Mouse (Mus musculus): ENCODE data around the gene Prkcz. TPM values are rescaled to one million over a fixed set of nuclear protein-coding genes. Genes with fewer than 3 reads are reported as not detected.
"Not testable (repeated sequence)": the region's sequence is repeated elsewhere in the genome, so short reads cannot be mapped to it uniquely, and the experiment has no call there.

Prkcz gene
- polyA plus RNA-seq, 1 experiment from 2014 or later = 12.4 TPM

- H3K4me3 ChIP-seq = no peak overlapping the region
- H3K36me3 ChIP-seq (replicated peaks) = no peaks in the 10 kb centered on the region
- 32% methylated on average over 5 of the region's 5 CpGs for WGBS
- peak overlapping the region; percentile 40; the same call in 1 of the 2 replicates for H3K27ac ChIP-seq (replicated peaks)
- no peaks in the 10 kb centered on the region for H3K9me3 ChIP-seq
- H3K4me1 ChIP-seq = peaks cover 40% of the 10 kb centered on the region
- no peaks in the 10 kb centered on the region for H3K27me3 ChIP-seq (replicated peaks; ENCODE audit: low read depth, poor library complexity, severe bottlenecking)
- peak; percentile 83 for DNase-seq (ENCODE audit: low spot score)
Measured at GRCm38 (mm10) chr4:155268382-155268781, 92.8 kb downstream of the Prkcz start.

- H3K4me3 ChIP-seq = no peak overlapping the region
- H3K27ac ChIP-seq (replicated peaks) = peak overlapping the region; percentile 40; the same call in 1 of the 2 replicates
- H3K27me3 ChIP-seq (replicated peaks; ENCODE audit: low read depth, poor library complexity, severe bottlenecking) = no peaks in the 10 kb centered on the region
- H3K36me3 ChIP-seq (replicated peaks) = no peaks in the 10 kb centered on the region
- 61% methylated on average over 12 of the region's 12 CpGs for WGBS
- H3K9me3 ChIP-seq = no peaks in the 10 kb centered on the region
- DNase-seq (ENCODE audit: low spot score) = peak; percentile 40
- H3K4me1 ChIP-seq = peaks cover 40% of the 10 kb centered on the region
Measured at GRCm38 (mm10) chr4:155267639-155268175, 93.5 kb downstream of the Prkcz start.

GRCm38 (mm10) chr4:155267047-155267543 is 94.1 kb downstream of the Prkcz start:
- Histone ChIP-seq H3K9me3 (no peaks in the 10 kb centered on the region), H3K4me1 (peaks cover 40% of the 10 kb centered on the region), H3K27ac (replicated peaks) (peak overlapping the region; percentile 21; the same call in 1 of the 2 replicates), H3K4me3 (no peak overlapping the region), H3K27me3 (replicated peaks; ENCODE audit: low read depth, poor library complexity, severe bottlenecking) (no peaks in the 10 kb centered on the region), H3K36me3 (replicated peaks) (peaks cover 4% of the 10 kb centered on the region; the same call in 1 of the 2 replicates)
- WGBS = 74% methylated on average over 7 of the region's 7 CpGs
- DNase-seq (ENCODE audit: low spot score) = no peak

GRCm38 (mm10) chr4:155264521-155265321 is 96.4 kb downstream of the Prkcz start:
- WGBS = 86% methylated on average over 3 of the region's 3 CpGs
- H3K36me3 ChIP-seq (replicated peaks) = peaks cover 16% of the 10 kb centered on the region
- no peaks in the 10 kb centered on the region for H3K27me3 ChIP-seq (replicated peaks; ENCODE audit: low read depth, poor library complexity, severe bottlenecking)
- H3K4me3 ChIP-seq = no peak overlapping the region
- no peak for DNase-seq (ENCODE audit: low spot score)
- no peak overlapping the region for H3K27ac ChIP-seq (replicated peaks)
- H3K4me1 ChIP-seq = peaks cover 40% of the 10 kb centered on the region
- peaks cover 3% of the 10 kb centered on the region; the same call in 1 of the 2 replicates for H3K9me3 ChIP-seq

DNA sequence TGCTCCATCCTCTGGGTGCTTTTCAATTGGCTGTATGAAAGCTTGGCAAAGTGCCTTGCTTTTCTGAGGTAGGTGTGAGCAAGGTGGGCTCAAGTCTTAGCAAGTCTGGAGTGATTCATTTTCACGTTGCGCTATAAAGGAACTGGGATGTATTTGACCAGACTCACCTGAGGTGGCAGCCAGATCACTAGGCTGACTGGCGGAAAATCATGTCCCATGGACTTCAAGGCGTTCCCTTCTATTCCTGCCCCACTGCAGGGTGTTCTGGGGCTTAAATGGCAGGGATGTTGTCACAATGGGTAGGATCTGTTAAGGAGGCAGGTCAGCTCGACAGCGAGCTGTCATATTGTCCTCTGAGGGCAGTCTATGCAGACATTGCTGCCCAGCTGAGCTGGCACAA is 108.9 kb downstream of the Prkcz start:
- DNase-seq (ENCODE audit: low spot score) = no peak
- WGBS = 93% methylated on average over 6 of the region's 6 CpGs
- H3K4me3 ChIP-seq = no peak overlapping the region; the same call in 1 of the 2 replicates
- H3K27ac ChIP-seq (replicated peaks) = no peak overlapping the region
- H3K9me3 ChIP-seq = 0 out of 2 replicates have a peak, but pooled peaks cover 2% of the 10 kb centered on the region
- H3K4me1 ChIP-seq = peaks cover 35% of the 10 kb centered on the region
- peaks cover 46% of the 10 kb centered on the region for H3K36me3 ChIP-seq (replicated peaks)
- H3K27me3 ChIP-seq (replicated peaks; ENCODE audit: low read depth, poor library complexity, severe bottlenecking) = no peaks in the 10 kb centered on the region

GRCm38 (mm10) chr4:155251147-155251546 is 110.0 kb downstream of the Prkcz start:
- peaks cover 41% of the 10 kb centered on the region for H3K4me1 ChIP-seq
- H3K27me3 ChIP-seq (replicated peaks; ENCODE audit: low read depth, poor library complexity, severe bottlenecking) = no peaks in the 10 kb centered on the region
- H3K9me3 ChIP-seq = 0 out of 2 replicates have a peak, but pooled peaks cover 2% of the 10 kb centered on the region
- peak overlapping the region; percentile 96; the same call in 1 of the 2 replicates for H3K27ac ChIP-seq (replicated peaks)
- H3K4me3 ChIP-seq = peak overlapping the region; percentile 73
- WGBS = 86% methylated on average over 3 of the region's 3 CpGs
- H3K36me3 ChIP-seq (replicated peaks) = peaks cover 36% of the 10 kb centered on the region
- DNase-seq (ENCODE audit: low spot score) = no peak

- Histone ChIP-seq H3K27me3 (replicated peaks; ENCODE audit: low read depth, poor library complexity, severe bottlenecking) (no peaks in the 10 kb centered on the region), H3K36me3 (replicated peaks) (peaks cover 30% of the 10 kb centered on the region), H3K27ac (replicated peaks) (peak overlapping the region; percentile 96), H3K4me1 (peaks cover 47% of the 10 kb centered on the region), H3K9me3 (0 out of 2 replicates have a peak, but pooled peaks cover 2% of the 10 kb centered on the region), H3K4me3 (peak overlapping the region; percentile 73)
- DNase-seq (ENCODE audit: low spot score) = no peak
- 12% methylated on average over 23 of the region's 23 CpGs for WGBS
Measured at GRCm38 (mm10) chr4:155250361-155251117, 110.6 kb downstream of the Prkcz start.

DNA sequence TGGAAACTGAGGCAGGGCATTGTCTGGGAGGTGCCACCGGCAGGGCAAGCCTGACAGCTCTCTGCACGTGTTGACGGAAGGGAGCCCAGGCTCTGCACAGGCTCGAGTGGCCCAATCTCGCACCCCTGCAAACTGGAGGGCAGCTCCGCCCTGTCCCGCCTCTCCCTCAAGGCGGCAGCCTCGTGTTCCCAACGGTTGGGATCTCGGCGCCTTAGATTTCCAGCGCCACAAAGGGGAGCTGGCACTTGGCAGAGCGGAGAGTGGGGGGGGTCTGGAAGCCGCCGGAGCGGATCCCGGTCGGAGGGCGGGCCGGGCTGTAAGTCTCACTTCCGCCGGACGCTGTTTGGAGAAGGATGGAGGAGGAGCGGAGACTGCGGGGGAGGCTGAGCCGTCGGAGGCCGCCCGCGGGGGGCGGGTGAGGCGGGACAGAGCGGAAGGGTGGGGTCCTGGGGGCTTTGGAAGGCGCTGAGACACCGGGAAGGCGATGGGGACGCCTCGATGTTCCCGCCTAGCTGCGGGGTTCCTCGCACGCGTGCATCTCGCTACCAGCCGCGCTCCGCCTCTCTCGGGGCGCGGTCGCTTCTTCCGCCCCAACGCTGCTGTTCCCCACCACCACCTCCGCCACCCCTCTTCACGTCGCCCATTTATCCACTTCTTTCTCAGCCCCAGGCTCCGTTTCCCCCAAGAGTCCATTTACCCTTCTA is 111.4 kb downstream of the Prkcz start, which contains the start of gene Faap20:
Faap20 (plus strand) TSS at position 155 of the 704 bp plus-strand sequence.
- Histone ChIP-seq H3K4me3 (peak within 1 kb of the TSS; percentile 73), H3K36me3 (replicated peaks) (peaks cover 26% of the 10 kb centered on the region), H3K27ac (replicated peaks) (peak within 1 kb of the TSS; percentile 96), H3K9me3 (0 out of 2 replicates have a peak, but pooled peaks cover 2% of the 10 kb centered on the region), H3K4me1 (peaks cover 49% of the 10 kb centered on the region), H3K27me3 (replicated peaks; ENCODE audit: low read depth, poor library complexity, severe bottlenecking) (no peaks in the 10 kb centered on the region)
- peak; percentile 94 for DNase-seq (ENCODE audit: low spot score)
- WGBS = under 1% methylated on average over 58 of the region's 58 CpGs

- WGBS = under 1% methylated on average over 9 of the region's 9 CpGs
- DNase-seq (ENCODE audit: low spot score) = peak; percentile 93
- 0 out of 2 replicates have a peak, but pooled peaks cover 2% of the 10 kb centered on the region for H3K9me3 ChIP-seq
- peaks cover 49% of the 10 kb centered on the region for H3K4me1 ChIP-seq
- peaks cover 24% of the 10 kb centered on the region for H3K36me3 ChIP-seq (replicated peaks)
- peak overlapping the region; percentile 73 for H3K4me3 ChIP-seq
- H3K27me3 ChIP-seq (replicated peaks; ENCODE audit: low read depth, poor library complexity, severe bottlenecking) = no peaks in the 10 kb centered on the region
- H3K27ac ChIP-seq (replicated peaks) = peak overlapping the region; percentile 96
Measured at GRCm38 (mm10) chr4:155249257-155249647, 111.9 kb downstream of the Prkcz start.

- H3K4me3 ChIP-seq; H3K27me3 ChIP-seq (replicated peaks; ENCODE audit: low read depth, poor library complexity, severe bottlenecking); H3K27ac ChIP-seq (replicated peaks); DNase-seq (ENCODE audit: low spot score); H3K9me3 ChIP-seq: not testable (repeated sequence)
- WGBS = 91% methylated on average over 3 of the region's 3 CpGs
- peaks cover 49% of the 10 kb centered on the region for H3K4me1 ChIP-seq
- H3K36me3 ChIP-seq (replicated peaks) = peaks cover 12% of the 10 kb centered on the region
Measured at GRCm38 (mm10) chr4:155248054-155248453, 113.1 kb downstream of the Prkcz start.

- peak overlapping the region; percentile 40 for H3K27ac ChIP-seq (replicated peaks)
- no peak overlapping the region for H3K4me3 ChIP-seq
- H3K9me3 ChIP-seq = 0 out of 2 replicates have a peak, but pooled peaks cover 2% of the 10 kb centered on the region
- WGBS = 88% methylated on average over 12 of the region's 12 CpGs
- peaks cover 38% of the 10 kb centered on the region for H3K4me1 ChIP-seq
- DNase-seq (ENCODE audit: low spot score) = no peak
- H3K27me3 ChIP-seq (replicated peaks; ENCODE audit: low read depth, poor library complexity, severe bottlenecking) = no peaks in the 10 kb centered on the region
- no peaks in the 10 kb centered on the region for H3K36me3 ChIP-seq (replicated peaks)
Measured at GRCm38 (mm10) chr4:155246691-155247105, 114.5 kb downstream of the Prkcz start.
